Mouse (Mus musculus) spleen, embryonic (tissue): ENCODE measurements at regions not wholly inside any gene's neighbourhood (a gene's known extent, or its start where the extent isn't known, plus 50 kb on each side); places are given as distances from the start of the nearest gene placed in this dataset.

ENCODE experiments used
- CTCF ChIA-PET: fragments of 350-600 bp; sonication (Branson Sonifier 250); formaldehyde crosslinking; loops from one replicate; lab custom pipeline; 2022; lab: Charles Lee

GRCm38 (mm10) chr6:51043970-51044369, 388.5 kb upstream of the Nfe2l3 start:
- CTCF ChIA-PET: interaction anchor here (0.7 kb wide), 1 partner anchor 30 kb away, joined by 5 read pairs; no protein-coding TSS in a partner anchor

GRCm38 (mm10) chr6:51044873-51045272, 387.6 kb upstream of the Nfe2l3 start:
- CTCF ChIA-PET: interaction anchor here (0.7 kb wide), 1 partner anchor 29 kb away, joined by 5 read pairs; no protein-coding TSS in a partner anchor

- CTCF ChIA-PET: no interaction called here
Observed at GRCm38 (mm10) chr6:51052451-51052921, 380.0 kb upstream of the Nfe2l3 start.

GRCm38 (mm10) chr6:51057229-51057628, 375.2 kb upstream of the Nfe2l3 start:
- CTCF ChIA-PET: no interaction called here

- CTCF ChIA-PET: no interaction called here
Observed at GRCm38 (mm10) chr6:51059923-51060847, 372.3 kb upstream of the Nfe2l3 start.

- CTCF ChIA-PET: no interaction called here
Observed at GRCm38 (mm10) chr6:51060848-51061535, 371.5 kb upstream of the Nfe2l3 start.

- CTCF ChIA-PET: no interaction called here
Observed at GRCm38 (mm10) chr6:51065156-51065555, 367.3 kb upstream of the Nfe2l3 start.

GRCm38 (mm10) chr6:51067332-51067731, 365.1 kb upstream of the Nfe2l3 start:
- CTCF ChIA-PET: interaction anchor here (0.7 kb wide), 1 partner anchor 28 kb away, joined by 4 read pairs; no protein-coding TSS in a partner anchor

- CTCF ChIA-PET: no interaction called here
Observed at GRCm38 (mm10) chr6:51069945-51070344, 362.5 kb upstream of the Nfe2l3 start.

- CTCF ChIA-PET: interaction anchor here (0.6 kb wide), 1 partner anchor 396 kb away, joined by 3 read pairs; no protein-coding TSS in a partner anchor
Observed at GRCm38 (mm10) chr6:51071243-51071642, 361.2 kb upstream of the Nfe2l3 start.

GRCm38 (mm10) chr6:51075026-51075425, 357.4 kb upstream of the Nfe2l3 start:
- CTCF ChIA-PET: interaction anchor here (0.6 kb wide), 4 partner anchors 20 to 511 kb away, joined by 3 to 5 read pairs (median 3); no protein-coding TSS in a partner anchor

GRCm38 (mm10) chr6:51076861-51077768, 355.4 kb upstream of the Nfe2l3 start:
- CTCF ChIA-PET: interaction anchor here (1.0 kb wide), 1 partner anchor 10 kb away, joined by 8 read pairs; no protein-coding TSS in a partner anchor

GRCm38 (mm10) chr6:51077769-51078096, 354.7 kb upstream of the Nfe2l3 start:
- CTCF ChIA-PET: interaction anchor here (1.0 kb wide), 1 partner anchor 9 kb away, joined by 8 read pairs; no protein-coding TSS in a partner anchor

- CTCF ChIA-PET: interaction anchor here (1.0 kb wide), 1 partner anchor 8 kb away, joined by 8 read pairs; no protein-coding TSS in a partner anchor
Observed at GRCm38 (mm10) chr6:51078353-51078966, 354.0 kb upstream of the Nfe2l3 start.

GRCm38 (mm10) chr6:51078967-51079355, 353.5 kb upstream of the Nfe2l3 start:
- CTCF ChIA-PET: no interaction called here

- CTCF ChIA-PET: no interaction called here
Observed at GRCm38 (mm10) chr6:51081056-51081455, 351.4 kb upstream of the Nfe2l3 start.

GRCm38 (mm10) chr6:51084656-51085055, 347.8 kb upstream of the Nfe2l3 start:
- CTCF ChIA-PET: no interaction called here

- CTCF ChIA-PET: no interaction called here
Observed at GRCm38 (mm10) chr6:51085547-51085946, 346.9 kb upstream of the Nfe2l3 start.

GRCm38 (mm10) chr6:51086347-51086746, 346.1 kb upstream of the Nfe2l3 start:
- CTCF ChIA-PET: interaction anchor here (0.9 kb wide), 1 partner anchor 8 kb away, joined by 8 read pairs; no protein-coding TSS in a partner anchor

- CTCF ChIA-PET: no interaction called here
Observed at GRCm38 (mm10) chr6:51087806-51088205, 344.7 kb upstream of the Nfe2l3 start.
